Mouse (Mus musculus): ENCODE data around the gene Tfcp2l1. TPM values are rescaled to one million over a fixed set of nuclear protein-coding genes. Genes with fewer than 3 reads are reported as not detected.
A peak's percentile ranks its signal among the peaks of the same experiment; 100 is the strongest.
"Not testable (repeated sequence)": the region's sequence is repeated elsewhere in the genome, so short reads cannot be mapped to it uniquely, and the experiment has no call there.

The Tfcp2l1 gene
- 25.0 and 26.9 TPM in 2 replicates for polyA plus RNA-seq (2015; fragmentation: Nextera tagmentation; extraction: Ambion mirVana)

DNA sequence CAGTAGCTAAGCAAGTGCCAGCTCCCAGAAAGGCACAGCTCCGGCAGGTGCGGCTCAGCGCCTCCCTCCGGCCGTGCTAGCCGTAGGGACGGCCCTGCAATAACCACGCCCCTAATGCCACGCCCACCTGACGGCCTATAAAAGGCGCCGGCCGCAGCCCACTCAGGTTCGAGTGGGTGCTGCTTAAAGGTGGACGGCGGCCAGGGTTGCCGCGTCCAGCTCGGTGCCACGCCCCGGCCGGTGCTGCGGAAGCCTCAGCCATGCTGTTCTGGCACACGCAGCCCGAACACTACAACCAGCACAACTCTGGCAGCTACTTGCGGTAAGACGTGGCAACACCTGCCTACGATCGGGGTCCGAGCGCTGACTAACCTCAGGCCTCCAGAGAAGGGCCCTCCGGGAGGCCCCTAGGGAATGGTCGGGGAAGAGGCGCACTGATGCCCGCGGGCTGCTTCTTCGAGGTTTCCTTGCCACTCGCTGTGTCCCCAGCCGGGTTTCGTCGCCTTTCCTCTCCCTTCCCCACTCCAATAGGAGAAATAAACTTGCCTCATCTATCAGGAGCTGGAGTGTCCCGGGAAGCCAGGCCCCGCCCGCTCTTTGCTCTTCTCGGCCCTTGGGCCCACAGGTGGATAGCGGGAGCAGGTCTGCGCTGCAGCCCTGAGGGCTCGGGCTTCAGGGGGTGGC is at the start of gene Tfcp2l1:
TSS of gene Tfcp2l1 (plus strand) at position 165 of the 684 bp plus-strand sequence.
- Histone ChIP-seq H3K27me3 (peaks cover 17% of the 10 kb centered on the region), H3K9me3 (replicated peaks) (no peaks in the 10 kb centered on the region), H3K9ac (peak within 1 kb of the TSS; percentile 49), H3K4me2 (peak within 1 kb of the TSS; percentile 88), H3K36me3 (no peaks in the 10 kb centered on the region), H3K27ac (peak within 1 kb of the TSS; percentile 9; the same call in 1 of the 2 replicates), H3K4me3 (replicated peaks) (peak within 1 kb of the TSS; percentile 62), H3K4me1 (peaks cover 14% of the 10 kb centered on the region)
- WGBS = under 1% methylated on average over 48 of the region's 48 CpGs
- peak; percentile 94 for ATAC-seq (replicated peaks; ENCODE audit: low FRiP score)

DNA sequence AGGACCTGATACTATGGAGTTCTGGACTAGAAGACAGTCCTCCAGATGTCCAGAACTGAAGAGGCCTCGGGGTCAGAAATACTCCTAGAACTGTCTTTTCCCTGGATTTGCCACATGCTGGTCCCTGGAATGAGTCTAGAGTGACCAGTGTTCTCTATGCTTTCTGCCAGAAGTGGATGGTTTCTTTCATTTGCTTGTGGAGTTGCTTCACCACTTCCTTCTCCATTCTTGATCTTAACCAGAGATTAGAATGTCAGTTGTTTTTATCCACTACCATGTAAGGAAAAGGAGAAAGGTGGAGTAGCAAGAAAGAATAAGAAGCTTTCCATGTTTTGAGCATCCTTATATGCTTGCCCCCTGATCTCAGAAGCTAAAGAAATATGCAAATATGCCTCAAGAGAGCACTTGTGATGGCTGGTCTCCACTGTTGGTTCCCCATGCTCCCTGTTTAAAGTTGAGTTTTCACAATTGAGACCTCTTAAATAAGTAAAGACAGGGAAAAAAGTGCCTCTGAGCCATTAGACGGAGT is 47.5 kb upstream of the Tfcp2l1 start:
- Histone ChIP-seq H3K36me3 (peaks cover 63% of the 10 kb centered on the region), H3K4me3 (replicated peaks) (no peak overlapping the region), H3K4me1 (no peaks in the 10 kb centered on the region), H3K27me3 (no peaks in the 10 kb centered on the region), H3K9me3 (replicated peaks) (no peaks in the 10 kb centered on the region), H3K4me2 (no peak overlapping the region), H3K9ac (no peak overlapping the region), H3K27ac (no peak overlapping the region)
- no peak for ATAC-seq (replicated peaks; ENCODE audit: low FRiP score)
- 96% methylated on average over 2 of the region's 2 CpGs for WGBS

DNA sequence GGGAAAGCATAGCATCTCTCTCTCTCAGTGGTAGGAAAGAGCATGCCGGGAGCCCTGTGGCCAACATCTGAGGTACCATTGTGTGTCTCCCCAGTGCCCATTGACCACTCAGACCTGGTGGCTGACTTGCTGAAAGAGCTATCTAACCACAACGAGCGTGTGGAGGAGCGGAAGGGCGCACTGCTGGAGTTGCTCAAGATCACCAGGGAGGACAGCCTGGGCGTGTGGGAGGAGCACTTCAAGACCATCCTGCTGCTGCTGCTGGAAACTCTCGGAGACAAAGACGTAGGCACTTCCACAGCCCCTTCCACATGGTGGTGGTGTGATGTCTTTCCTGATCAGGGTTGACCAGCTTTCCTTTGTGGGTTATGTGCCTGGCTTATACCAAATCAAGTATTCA is 46.6 kb upstream of the Tfcp2l1 start:
- Histone ChIP-seq H3K9ac (no peak overlapping the region), H3K4me3 (replicated peaks) (no peak overlapping the region), H3K27me3 (no peaks in the 10 kb centered on the region), H3K27ac (no peak overlapping the region), H3K9me3 (replicated peaks) (no peaks in the 10 kb centered on the region), H3K4me2 (no peak overlapping the region), H3K4me1 (no peaks in the 10 kb centered on the region), H3K36me3 (peaks cover 54% of the 10 kb centered on the region)
- WGBS = 83% methylated on average over 8 of the region's 8 CpGs
- ATAC-seq (replicated peaks; ENCODE audit: low FRiP score) = no peak

DNA sequence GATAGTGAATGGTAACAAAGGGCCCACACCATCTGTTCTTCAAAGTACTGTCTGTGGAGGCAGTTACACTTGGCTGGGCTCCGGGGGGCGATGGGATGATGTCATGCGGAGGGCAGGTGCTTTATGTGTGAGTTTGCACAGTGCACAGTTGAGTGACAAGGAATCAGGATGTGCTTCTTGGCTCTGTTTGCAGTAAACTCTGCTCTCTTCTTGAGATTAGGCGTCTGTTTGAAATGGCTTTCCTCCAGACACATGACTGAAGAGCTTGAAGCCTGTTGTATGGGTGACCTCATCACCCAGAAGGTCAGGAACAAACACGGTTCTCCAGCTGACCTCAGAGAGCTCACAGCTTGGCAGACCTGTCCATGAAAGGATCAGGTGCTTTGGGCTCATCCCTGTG is 38.0 kb upstream of the Tfcp2l1 start:
- Histone ChIP-seq H3K27ac (no peak overlapping the region), H3K4me3 (replicated peaks) (no peak overlapping the region), H3K27me3 (no peaks in the 10 kb centered on the region), H3K36me3 (peaks cover 53% of the 10 kb centered on the region), H3K9me3 (replicated peaks) (no peaks in the 10 kb centered on the region), H3K4me1 (no peaks in the 10 kb centered on the region), H3K9ac (no peak overlapping the region), H3K4me2 (no peak overlapping the region)
- 73% methylated on average over 5 of the region's 5 CpGs for WGBS
- no peak for ATAC-seq (replicated peaks; ENCODE audit: low FRiP score)

DNA sequence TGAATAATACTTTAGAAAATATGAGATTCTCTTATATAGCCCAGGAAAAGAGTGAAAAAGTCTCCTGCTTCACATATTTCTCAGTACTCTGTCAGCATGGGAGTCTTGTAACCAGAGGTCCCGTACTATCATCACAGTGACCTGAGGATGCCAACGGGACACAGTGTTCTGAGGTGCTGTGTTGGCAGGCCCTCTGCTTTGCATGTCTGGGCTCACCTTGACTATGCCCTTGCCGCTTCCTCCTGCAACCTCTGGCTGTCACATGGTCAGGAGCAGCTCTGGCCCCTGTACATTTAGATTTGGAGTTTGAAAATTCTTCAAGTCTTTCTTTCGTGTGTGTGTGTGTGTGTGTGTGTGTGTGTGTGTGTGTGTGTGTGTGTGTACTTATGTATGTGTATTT is 34.8 kb upstream of the Tfcp2l1 start:
- Histone ChIP-seq H3K36me3 (peaks cover 81% of the 10 kb centered on the region), H3K9ac (no peak overlapping the region), H3K27ac (no peak overlapping the region), H3K27me3 (no peaks in the 10 kb centered on the region), H3K4me2 (no peak overlapping the region), H3K9me3 (replicated peaks) (no peaks in the 10 kb centered on the region), H3K4me3 (replicated peaks) (no peak overlapping the region), H3K4me1 (no peaks in the 10 kb centered on the region)
- no peak for ATAC-seq (replicated peaks; ENCODE audit: low FRiP score)
- 94% methylated on average over 4 of the region's 4 CpGs for WGBS

DNA sequence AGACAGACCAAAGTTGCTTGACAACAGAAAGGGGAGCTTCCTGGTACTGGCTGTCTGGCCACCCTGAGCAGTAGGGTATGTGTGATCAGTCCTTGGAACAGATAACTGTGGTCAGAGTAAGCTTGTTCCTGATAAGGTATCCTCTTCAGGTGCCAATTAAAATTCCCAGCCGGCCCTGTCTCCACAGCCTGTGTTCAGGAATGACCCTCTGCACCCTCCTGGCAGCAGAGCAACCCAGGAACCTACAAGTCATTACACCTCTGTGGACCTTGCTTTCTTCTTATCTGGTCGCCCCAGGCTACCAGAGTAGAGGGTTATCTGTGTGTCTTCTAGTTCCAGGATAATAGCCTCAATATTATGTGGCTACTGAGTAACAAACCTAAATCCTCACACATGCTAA is 32.4 kb upstream of the Tfcp2l1 start:
- Histone ChIP-seq H3K36me3 (peaks cover 89% of the 10 kb centered on the region), H3K9me3 (replicated peaks) (no peaks in the 10 kb centered on the region), H3K4me2 (no peak overlapping the region), H3K9ac (no peak overlapping the region), H3K4me1 (no peaks in the 10 kb centered on the region), H3K27ac (no peak overlapping the region), H3K27me3 (no peaks in the 10 kb centered on the region), H3K4me3 (replicated peaks) (no peak overlapping the region)
- no peak for ATAC-seq (replicated peaks; ENCODE audit: low FRiP score)
- 75% methylated on average over 2 of the region's 2 CpGs for WGBS

DNA sequence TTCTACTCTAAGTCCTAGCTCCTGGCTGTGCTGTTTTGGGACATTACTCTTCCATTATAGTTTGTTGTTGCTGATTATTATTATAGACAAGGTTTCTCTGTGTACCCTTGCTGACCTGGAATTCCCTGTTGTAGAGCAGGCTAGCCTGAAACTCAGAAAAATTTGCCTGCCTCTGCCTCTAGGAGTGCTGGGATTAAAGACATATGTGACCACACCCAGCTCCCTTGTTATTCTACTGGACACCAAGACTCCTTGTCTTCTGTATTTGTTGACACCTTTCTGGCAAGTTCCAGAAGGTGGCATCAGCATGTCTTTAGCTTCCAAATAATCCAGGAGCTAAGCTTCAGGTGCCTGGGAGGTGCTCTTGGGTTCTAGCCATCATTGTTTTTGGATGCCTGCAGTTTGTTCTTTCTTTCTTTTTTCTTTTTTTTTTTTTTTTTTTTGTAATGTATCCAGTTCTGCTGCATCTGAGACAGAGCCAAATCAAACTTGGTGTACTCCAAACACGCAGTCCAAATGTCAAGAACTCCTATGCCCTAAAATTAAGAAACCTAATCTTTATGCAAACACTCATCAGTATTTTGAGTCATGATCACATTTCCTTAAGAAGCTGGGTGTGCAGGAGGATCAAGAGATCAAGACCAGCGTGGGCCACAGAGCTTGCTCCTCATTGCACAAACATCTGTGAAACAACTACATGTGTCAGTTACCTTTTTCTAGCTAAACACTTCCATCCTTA is 30.1 kb upstream of the Tfcp2l1 start:
- Histone ChIP-seq H3K4me1 (no peaks in the 10 kb centered on the region), H3K36me3 (peaks cover 93% of the 10 kb centered on the region), H3K4me2 (no peak overlapping the region), H3K27ac (no peak overlapping the region), H3K4me3 (replicated peaks) (no peak overlapping the region), H3K27me3 (no peaks in the 10 kb centered on the region), H3K9me3 (replicated peaks) (no peaks in the 10 kb centered on the region), H3K9ac (no peak overlapping the region)
- no peak for ATAC-seq (replicated peaks; ENCODE audit: low FRiP score)
- 67% methylated on average over 2 of the region's 2 CpGs for WGBS

DNA sequence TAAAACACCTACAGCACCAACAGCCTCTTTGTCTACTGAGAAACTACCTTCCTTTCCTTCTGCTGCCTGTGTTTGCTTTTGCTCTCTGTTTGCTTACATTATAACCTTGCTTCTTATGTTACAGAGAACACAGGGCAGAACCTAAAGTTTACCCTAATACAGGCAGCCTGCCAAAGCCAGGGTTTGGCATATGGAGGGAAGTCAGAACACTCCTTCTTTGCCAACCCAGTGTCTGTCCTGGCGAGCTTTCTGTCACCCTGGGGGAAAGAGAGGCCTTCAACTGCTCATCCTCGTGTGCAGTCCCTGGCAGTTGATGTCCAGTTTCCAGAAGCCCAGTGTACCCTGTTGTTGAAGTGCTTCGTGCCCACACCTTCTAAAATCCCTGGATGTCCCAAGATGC is 29.4 kb upstream of the Tfcp2l1 start:
- 80% methylated on average over 3 of the region's 3 CpGs for WGBS

DNA sequence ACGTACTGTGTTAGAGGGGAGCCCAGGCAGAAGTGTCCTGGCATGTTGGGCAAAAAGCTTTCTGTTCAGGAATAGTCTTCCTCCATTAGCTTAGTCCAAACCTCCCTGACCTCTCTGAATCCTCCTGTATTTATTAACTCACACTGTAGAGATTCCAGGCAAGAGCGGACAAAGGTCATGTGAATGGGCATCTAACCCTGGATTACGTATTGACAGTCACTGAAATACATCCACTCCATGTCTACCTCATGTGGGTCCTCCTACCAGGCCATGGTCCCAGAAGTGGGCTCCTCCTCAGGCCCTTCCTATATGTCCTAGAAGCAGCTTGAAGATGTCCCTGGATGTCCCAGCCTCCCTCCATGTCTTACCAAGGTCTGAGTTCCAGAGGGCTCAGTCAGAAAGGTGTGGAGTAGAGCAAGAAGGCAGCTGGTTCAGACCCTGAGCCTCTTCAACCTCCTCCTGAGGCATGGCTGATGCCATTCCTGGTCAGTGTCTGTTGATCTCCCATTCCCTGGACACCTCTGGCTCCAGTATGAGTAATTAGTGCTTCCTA is 14.0 kb upstream of the Tfcp2l1 start:
- Histone ChIP-seq H3K27me3 (no peaks in the 10 kb centered on the region), H3K36me3 (peaks cover 20% of the 10 kb centered on the region), H3K9me3 (replicated peaks) (no peaks in the 10 kb centered on the region), H3K4me3 (replicated peaks) (no peak overlapping the region), H3K27ac (no peak overlapping the region), H3K4me1 (no peaks in the 10 kb centered on the region), H3K4me2 (no peak overlapping the region), H3K9ac (no peak overlapping the region)
- 87% methylated on average over 3 of the region's 3 CpGs for WGBS
- ATAC-seq (replicated peaks; ENCODE audit: low FRiP score) = peak; percentile 90

More for the DNA sequence above, 29.4 kb upstream of the Tfcp2l1 start:
- H3K36me3 ChIP-seq = peaks cover 93% of the 10 kb centered on the region
- H3K27me3 ChIP-seq = no peaks in the 10 kb centered on the region
- H3K9ac ChIP-seq = no peak overlapping the region
- H3K4me3 ChIP-seq (replicated peaks) = no peak overlapping the region
- ATAC-seq (replicated peaks; ENCODE audit: low FRiP score) = no peak
- no peak overlapping the region for H3K4me2 ChIP-seq
- no peak overlapping the region for H3K27ac ChIP-seq
- H3K9me3 ChIP-seq (replicated peaks) = no peaks in the 10 kb centered on the region
- H3K4me1 ChIP-seq = no peaks in the 10 kb centered on the region

DNA sequence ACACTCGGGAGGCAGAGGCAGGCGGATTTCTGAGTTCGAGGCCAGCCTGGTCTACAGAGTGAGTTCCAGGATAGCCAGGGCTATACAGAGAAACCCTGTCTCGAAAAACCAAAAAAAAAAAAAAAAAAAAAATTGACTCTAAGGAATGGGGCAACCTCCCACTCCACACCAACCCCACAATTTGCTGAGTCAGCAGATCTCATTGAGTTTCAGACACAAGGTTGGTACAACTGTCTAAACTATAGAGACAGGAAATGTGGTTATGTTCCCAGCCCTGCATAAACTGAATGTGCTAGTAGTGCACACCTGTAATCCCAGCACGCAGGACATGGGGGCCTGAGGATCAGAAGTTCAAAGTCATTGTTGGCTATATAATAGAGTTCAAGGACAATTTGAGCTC is 6.7 kb upstream of the Tfcp2l1 start:
- H3K4me2 ChIP-seq; H3K36me3 ChIP-seq; H3K9me3 ChIP-seq (replicated peaks); H3K9ac ChIP-seq; H3K27me3 ChIP-seq; H3K4me3 ChIP-seq (replicated peaks); H3K27ac ChIP-seq; ATAC-seq (replicated peaks; ENCODE audit: low FRiP score); H3K4me1 ChIP-seq: not testable (repeated sequence)
- WGBS = 88% methylated on average over 5 of the region's 5 CpGs

DNA sequence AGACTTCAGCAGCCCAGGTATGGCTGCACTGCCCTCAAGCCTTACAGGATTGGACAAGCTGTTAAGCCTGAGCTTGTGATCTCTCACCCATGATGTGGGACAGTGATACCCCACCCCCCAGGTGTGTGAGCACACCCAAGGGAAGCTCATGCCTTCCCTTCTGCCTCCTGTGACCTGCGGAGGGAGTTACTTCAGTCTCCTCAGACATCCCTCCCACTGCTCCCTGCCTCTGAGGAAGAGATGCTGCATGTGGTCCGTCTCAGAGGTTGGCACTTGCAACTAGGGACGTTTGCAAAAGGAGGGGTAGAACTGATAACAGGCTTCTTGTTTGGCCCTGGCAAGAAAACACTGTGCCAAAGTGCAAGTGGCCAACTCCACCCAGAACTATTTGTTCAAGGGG is 4.9 kb upstream of the Tfcp2l1 start:
- no peak overlapping the region for H3K4me2 ChIP-seq
- H3K9me3 ChIP-seq (replicated peaks) = no peaks in the 10 kb centered on the region
- no peak overlapping the region for H3K4me3 ChIP-seq (replicated peaks)
- peaks cover 9% of the 10 kb centered on the region for H3K27me3 ChIP-seq
- H3K36me3 ChIP-seq = no peaks in the 10 kb centered on the region
- no peak for ATAC-seq (replicated peaks; ENCODE audit: low FRiP score)
- no peak overlapping the region for H3K27ac ChIP-seq
- H3K4me1 ChIP-seq = peaks cover 9% of the 10 kb centered on the region
- H3K9ac ChIP-seq = no peak overlapping the region
- 58% methylated on average over 3 of the region's 3 CpGs for WGBS

DNA sequence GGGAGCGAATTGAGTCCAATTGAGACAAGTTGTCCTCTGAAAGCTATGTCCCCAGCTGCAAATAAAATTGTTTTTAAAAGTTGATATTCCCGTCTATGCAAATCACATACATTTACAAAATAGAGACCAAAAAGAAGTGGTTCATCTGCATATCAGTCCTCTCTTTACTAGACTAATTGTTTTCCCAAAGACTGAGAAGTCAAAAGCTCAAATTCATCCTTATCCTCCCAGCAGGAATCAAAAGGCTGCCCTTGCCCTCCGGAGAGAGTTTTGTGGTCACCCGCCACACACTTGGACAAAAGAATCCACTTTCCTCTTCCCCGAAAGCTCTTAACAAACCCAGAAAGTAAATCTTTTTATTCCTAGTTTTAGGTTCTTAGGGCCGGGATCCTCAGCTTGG is 2.3 kb upstream of the Tfcp2l1 start:
- no peak for ATAC-seq (replicated peaks; ENCODE audit: low FRiP score)
- Histone ChIP-seq H3K9me3 (replicated peaks) (no peaks in the 10 kb centered on the region), H3K27me3 (peaks cover 17% of the 10 kb centered on the region), H3K9ac (no peak overlapping the region), H3K27ac (no peak overlapping the region), H3K4me3 (replicated peaks) (no peak overlapping the region), H3K4me2 (no peak overlapping the region), H3K4me1 (peaks cover 14% of the 10 kb centered on the region), H3K36me3 (no peaks in the 10 kb centered on the region)
- WGBS = 45% methylated on average over 6 of the region's 6 CpGs
